Mouse (Mus musculus) gastrocnemius, postnatal 10 days (tissue): ENCODE measurements at regions not wholly inside any gene's neighbourhood (a gene's known extent, or its start where the extent isn't known, plus 50 kb on each side); places are given as distances from the start of the nearest gene placed in this dataset.
A peak's percentile ranks its signal among the peaks of the same experiment; 100 is the strongest.

ENCODE experiments used
- DNase-seq: peaks from one replicate; pipeline ENCODE4 v3.0.0; 2021; ENCODE audit warnings: mixed read lengths

GRCm38 (mm10) chr2:72829139-72829538 lies 151.1 kb downstream of the Sp3 start:
- DNase-seq: no peak

GRCm38 (mm10) chr2:72832770-72833169 lies 147.5 kb downstream of the Sp3 start:
- no peak for DNase-seq

DNA sequence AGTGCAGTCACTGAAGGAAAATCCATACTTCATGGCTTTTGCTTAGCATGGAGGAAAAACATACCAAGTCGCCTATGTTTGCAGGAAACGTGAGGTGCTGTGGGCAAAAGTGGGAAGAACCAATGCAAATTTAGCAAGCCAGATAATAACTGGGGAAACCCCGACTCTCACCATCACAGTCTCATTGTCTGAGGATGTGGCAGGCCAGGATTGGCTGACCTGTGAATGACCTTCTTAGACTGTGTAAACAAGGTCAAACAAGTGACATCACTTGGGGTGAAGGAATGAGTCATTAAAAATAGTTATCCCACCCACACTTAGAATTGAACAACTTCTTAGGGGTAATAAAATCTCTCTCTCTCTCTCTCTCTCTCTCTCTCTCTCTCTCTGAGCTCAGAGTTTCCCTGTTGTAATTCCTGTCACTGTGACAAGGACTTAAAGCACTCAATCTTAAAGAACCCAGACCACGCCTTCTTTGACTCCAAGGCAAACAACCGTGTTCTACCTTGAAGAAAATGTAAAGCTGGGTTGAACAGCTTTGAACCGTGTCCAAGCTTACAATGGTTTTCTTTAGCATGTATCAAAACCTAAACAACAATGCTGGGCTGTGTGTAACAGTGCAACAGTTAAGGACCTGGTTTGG lies 142.0 kb downstream of the Sp3 start:
- no peak for DNase-seq

DNA sequence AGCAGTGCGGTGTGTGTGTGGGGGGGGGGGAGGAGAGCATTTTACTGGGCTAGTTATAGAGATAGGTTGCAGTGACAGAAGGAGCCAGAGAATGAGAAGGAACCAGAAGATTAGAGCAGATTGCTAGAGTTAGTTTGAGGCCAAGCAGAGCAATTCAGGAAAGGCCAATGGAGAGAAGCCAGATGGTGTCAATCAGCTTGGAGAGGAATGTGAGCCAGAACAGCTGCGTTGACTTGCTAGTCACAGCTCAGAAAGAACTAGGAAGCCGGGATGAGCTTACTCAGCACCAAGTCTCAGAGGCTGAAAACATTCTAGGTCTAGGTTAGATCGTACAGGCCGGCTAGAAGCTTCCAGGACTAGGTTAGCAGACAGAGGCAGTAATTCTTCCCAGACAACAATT lies 140.6 kb downstream of the Sp3 start:
- peak; percentile 12 for DNase-seq

DNA sequence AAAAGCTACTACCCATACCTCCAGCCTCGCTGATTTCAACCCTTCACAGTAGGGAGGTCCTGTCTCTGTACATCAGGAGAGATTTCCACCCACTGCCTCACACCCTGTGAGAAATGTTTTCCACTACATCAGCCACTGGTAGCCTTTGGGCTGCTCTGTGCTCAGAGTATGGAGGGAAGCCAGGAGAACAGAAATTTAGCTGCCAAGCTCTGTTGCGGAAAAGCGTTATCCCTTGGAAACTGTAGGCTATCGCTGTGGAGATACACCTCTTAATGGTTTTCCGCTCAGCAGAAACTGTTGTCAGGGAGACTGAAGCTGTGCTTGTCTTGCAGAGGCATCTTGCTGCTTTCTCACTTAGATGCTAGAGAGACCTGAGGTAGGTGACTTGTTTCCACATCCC lies 138.9 kb downstream of the Sp3 start:
- DNase-seq: no peak

GRCm38 (mm10) chr2:72843610-72844009 lies 136.6 kb downstream of the Sp3 start:
- DNase-seq: no peak

GRCm38 (mm10) chr2:72849441-72850192 lies 130.6 kb downstream of the Sp3 start:
- no peak for DNase-seq

DNA sequence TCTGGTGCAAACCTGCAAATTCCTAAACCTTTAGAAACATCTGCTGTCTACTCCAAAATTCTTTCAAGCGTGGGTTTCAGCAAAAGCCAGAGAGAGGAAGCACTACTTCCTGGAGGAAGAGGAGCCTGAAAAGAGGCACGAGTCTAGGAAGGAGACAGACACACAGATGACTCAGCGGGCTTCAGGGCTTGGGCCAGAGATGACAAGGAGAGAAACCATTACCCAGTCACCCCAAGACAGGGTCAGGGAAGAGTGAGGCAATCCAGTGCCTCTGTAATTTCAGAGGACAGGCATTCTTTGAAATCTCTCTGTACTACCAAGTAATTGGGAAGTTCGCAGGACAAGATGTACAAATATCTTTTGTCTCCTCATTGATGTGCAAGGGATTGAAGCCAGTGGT lies 127.7 kb downstream of the Sp3 start:
- DNase-seq: no peak

GRCm38 (mm10) chr2:72855276-72855970 lies 124.8 kb downstream of the Sp3 start:
- no peak for DNase-seq

DNA sequence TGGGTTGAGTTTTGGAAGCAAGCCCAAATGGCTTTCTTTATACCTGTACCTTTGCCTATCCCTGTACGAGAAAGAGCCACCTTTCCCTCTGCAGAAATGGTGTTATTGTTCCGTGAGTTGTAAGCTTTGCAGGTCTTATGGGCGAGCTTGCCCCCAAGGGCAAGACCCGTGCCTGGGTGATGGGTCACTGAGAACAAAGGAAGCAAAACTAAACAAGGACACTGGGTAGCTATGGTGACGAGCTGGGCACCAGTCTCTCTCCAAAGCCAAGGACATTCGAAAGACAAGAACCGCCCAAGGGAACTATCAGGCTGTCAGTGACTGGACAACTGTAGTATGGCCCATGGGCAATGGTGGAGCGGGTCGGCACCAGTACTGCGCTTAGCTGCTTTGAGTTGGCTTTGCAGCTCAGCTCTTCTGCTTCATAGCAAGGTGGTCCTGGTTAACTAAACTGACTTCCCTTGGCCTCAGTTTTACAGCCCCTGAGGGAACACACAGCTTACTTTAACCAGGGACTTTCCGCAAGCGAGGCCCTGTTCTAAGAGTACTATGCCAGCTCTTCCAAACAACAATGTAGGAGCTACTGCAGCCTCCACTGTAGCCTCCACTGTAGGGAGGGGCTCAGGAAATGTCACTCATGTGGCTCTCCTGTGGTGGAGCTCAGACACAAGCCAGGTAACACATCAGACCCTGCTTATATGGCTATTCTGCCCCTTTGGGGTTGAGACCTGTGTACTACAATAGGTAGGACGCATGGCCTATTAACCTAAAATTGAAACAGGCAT lies 124.1 kb downstream of the Sp3 start:
- DNase-seq: no peak

DNA sequence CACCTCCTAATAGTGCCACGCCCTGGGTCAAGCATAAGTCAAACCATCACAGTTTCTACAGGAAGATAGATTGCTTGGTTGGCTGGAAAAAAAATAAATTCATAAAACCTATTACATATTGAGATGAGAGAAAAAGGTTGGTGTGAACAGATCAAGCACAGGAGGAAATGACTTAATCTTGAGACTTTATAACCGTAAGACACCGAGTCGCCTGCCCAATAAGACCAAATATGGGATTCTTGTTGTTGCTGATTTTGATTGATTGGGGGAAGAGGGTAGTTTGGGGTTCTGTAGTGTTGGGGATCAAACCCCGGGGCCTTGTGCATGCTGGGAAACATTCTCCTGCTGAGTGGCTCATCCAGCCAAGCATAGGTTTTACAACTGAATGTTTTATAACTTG lies 122.9 kb downstream of the Sp3 start:
- no peak for DNase-seq

DNA sequence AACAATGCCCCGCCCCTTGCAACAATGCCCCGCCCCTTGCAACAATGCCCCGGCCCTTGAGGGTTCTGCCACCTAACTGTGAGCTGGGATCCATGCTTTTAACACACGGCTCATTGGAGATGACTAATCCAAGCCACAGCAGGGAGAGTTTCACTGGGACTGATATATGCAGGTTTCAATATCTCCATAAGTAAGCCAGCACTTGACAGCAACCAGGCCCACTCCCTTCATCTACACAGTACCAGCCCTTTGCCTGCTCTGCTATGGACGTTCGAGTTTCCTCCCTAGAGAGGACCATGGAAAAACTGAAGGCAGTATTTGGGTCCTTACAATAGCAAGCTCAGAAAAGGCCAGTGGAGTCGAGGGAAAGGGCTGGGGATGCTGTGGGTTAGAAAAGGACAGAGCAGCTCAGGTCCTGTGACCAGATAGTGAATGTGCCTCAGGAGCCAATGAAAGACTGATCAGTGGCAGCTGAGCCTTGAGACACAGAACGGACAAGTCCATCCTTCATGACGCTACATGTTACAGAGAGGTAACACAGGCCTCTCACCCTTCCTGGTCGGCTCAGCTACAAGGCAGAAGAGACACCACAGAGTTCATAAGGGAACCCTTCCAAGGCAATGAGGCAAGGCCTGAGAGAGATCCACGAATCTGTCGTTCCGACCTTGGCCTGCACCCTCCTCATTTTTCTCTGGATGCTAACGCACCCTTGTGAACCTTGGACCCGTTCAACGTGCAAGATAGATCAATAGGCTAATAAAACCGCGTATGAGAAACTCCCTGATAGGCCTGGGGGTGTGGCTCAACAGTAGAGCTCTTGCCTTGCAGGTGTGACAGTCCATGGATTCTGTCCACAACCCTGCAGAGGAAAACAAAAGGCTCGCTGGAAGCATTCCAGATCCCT lies 114.5 kb downstream of the Sp3 start:
- DNase-seq: no peak

- DNase-seq: no peak
These were observed 113.9 kb downstream of the Sp3 start for GRCm38 (mm10) chr2:72866366-72866688.

- DNase-seq: no peak
These were observed 112.1 kb downstream of the Sp3 start for GRCm38 (mm10) chr2:72868173-72868572.

DNA sequence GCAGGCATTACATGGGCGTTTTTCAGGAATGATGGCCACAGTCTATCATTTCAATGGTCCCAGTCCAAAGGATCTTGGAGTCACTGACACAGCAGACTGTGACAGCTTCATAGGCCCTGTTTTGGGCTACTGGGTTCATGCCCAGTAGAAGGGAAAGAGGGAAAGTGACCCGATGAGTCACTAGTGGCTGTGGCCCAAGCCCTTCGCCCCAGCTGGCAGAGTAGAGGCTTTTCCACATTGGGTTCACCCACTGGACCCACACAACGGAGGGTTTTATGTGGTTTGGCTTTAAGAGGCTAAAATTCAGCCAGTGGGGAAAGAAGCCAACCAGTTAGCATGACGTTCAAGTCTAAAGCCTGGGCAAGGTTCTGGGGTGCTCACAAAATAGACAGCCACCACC lies 108.4 kb downstream of the Sp3 start:
- DNase-seq: peak; percentile 71

GRCm38 (mm10) chr2:72873948-72874347 lies 106.3 kb downstream of the Sp3 start:
- no peak for DNase-seq

- DNase-seq: no peak
These were observed 105.7 kb downstream of the Sp3 start for GRCm38 (mm10) chr2:72874533-72874932.

DNA sequence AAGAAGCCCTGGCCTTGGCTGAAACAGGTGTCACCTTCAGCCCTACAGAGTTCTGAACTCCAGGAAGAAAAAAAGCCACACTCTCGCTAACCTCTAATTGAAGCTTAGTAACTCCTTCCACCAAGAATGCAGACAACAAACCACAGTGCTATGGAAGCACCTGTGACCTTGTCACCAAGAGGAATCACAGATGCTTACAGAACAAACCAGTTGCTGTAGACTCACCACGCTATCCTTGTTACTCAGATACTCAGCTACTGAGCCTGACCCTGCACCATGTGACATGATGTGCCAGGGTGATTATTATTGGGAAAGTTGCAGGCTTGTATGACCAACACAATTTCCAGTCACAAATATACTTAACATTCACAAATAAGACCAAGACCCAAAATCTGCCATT lies 104.6 kb downstream of the Sp3 start:
- no peak for DNase-seq

DNA sequence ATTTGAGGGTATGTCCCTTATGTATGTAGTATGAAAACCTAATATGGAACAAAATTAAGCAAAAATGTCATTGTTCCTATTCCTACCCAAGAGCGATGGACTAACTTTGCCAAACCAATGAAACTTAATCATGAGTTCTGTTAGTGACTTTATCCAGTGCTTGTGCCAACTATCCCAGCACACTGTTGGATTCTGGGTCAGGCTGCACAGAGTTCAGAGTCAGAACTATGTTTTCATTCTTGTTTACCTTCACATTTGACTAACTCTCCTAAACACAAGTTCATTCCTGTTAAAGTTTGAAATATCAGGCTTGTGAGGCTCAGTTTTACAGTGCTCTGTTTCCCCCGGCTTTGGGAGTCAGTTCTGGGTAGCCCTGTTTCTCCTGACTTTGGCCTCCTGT lies 100.2 kb downstream of the Sp3 start:
- DNase-seq: no peak

- DNase-seq: no peak
These were observed 98.7 kb downstream of the Sp3 start for GRCm38 (mm10) chr2:72881554-72881953.

GRCm38 (mm10) chr2:72886250-72886649 lies 94.0 kb downstream of the Sp3 start:
- DNase-seq: no peak
